Mouse (Mus musculus): Measurements from ENCODE around the gene Xpo4.
A peak's percentile ranks its signal among the peaks of the same experiment; 100 is the strongest.

Xpo4 gene

DNA sequence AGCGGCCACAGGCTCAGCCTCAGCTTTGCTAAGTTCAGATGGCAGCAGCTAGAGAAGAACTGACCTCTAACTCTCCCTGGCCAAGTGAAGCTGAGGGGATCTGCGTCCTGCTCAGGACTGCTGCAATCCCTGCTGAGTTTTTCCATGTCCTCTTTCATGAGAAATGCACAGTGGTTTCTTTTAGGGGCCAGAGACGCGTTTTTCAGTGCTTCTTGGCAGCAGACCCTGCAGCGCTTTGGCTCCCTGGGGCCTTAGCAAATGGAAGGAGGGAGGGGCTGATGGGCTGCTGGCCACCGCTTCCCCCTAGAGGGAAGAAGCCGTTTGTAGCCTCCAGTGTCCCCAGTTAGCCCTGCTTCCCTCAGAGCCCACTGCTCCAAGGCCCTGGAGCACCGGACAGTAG, 130.3 kb downstream of the Xpo4 start:
- no peak for DNase-seq

DNA sequence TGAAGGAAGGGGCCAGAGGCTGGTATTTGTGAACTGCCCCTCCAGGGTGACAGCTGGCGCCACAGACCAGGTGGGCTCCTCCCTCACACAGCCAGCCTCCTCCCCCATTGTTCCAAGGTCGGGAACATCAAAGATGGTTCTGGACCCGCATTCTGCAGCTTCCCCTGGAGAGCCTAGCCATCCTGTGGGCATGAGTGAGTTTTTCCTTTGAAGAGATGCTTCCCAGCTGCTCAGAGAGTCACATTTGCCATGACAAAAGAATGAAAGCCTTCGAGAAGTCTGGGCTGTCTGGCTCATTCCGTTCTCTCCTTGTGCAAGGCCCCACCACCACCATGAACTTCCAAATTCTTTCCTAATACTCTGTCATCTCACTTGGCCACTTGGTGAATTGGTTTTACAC, 130.9 kb downstream of the Xpo4 start:
- DNase-seq: no peak

- no peak for DNase-seq
Observed at GRCm38 (mm10) chr14:57533841-57534240, 131.4 kb downstream of the Xpo4 start.

GRCm38 (mm10) chr14:57533214-57533613, 132.0 kb downstream of the Xpo4 start:
- peak; percentile 24 to 26 for DNase-seq

DNA sequence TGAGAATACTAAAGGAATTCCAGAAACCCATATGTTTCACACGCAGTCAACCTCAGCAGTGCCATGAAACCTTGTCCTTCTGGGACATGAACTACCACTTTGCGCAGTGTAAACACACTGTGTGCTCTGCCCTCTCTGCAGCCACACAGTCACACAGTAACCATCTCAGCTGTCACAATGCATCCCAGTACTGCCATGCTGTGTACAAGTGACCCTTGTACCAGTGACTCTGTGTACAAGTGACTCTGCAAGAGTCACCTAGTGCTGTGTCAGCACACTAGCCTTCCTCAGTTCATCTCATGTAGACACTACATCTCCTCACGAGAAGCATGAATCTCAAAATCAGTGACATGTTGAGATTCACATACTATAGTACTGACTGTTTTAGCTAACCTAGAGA, 132.7 kb downstream of the Xpo4 start:
- DNase-seq: no peak

DNA sequence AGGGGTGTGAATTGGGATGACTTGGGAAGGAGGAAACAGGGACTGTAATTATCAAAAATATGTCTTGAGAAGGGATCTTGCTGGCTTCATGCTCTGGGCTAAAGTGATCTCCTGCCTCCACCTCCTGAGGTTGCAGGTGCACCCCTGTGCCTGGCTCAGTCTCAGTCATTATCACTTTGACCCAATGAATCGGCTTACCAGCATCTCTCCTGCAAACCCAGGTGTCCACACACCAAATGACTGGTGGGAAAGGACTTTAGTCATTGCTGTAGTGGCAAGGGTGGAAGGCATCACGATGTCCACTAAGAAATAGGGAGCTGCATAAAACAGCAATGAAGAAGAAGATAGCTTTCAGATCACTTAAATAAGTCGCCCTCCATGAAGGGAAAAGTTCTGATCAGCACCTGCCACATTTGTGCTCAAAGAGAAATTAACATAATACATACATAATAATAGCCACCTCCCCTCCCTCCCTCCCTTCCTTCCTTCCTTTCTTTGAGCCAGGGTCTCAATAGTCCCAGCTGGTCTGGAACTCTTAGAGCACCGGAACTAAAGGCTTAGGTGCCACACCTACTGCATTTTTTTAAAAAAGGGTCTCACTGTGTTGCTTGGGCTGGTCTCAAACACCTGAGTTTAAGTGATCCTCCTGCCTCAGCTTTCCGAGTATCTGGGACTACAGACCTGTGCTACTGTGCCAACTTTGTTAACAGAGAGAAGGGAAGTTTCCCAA, 135.3 kb downstream of the Xpo4 start:
- no peak for DNase-seq

DNA sequence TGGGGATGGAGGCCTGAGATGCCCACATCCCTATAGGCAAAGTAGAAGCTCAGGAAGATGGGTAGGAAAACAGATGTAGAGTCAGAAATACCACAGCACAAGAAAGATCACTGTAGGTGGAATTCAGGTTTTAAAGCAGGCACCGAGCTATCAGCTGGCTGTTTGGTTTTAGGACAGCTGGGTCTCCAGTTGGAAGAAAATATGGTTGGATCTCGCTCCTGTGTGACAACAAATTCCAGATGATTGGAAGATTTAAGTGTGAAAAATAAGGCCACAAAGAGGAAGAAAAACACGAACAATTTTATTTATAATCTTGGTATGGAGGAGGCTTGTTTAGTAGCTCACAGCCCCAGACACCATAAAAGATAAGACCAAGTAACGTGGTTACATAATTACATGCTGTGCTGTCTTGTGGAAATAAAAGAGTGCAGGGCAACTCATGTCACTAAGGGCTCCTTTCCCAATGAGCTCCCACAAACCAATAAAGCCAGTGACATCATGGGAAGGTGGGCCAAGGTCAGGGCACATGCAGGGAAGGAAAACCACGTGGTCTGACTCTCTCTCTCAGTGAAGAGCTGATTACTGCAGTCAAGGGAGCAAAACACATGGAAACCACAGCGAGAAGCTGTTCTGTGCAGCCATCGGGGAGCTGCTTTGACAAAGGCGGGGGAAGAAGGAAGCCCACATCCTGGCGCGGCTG, 136.0 kb downstream of the Xpo4 start:
- no peak for DNase-seq

DNA sequence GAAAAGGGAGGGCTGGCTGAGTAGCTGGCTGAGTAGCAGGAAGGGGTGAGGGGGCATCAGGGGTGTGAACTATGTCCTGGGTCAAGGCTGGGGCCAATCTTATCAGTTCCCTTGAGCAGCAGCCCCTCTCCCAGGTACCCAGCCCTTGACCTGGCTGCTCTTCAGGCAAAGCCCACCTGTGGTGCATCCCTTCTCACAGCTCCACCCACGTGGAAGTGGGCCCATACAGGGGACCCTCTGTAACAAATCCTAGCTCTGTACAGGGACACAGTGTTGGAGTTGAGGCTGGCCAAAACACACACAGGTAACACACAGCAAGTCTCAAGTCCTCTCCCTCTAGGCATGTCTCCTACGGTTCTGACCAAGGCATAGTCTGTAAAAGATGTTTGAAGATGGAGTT, 137.6 kb downstream of the Xpo4 start:
- no peak for DNase-seq

Measured in thymus, postnatal 36 days (tissue).